Mouse (Mus musculus) right cerebral cortex, postnatal 36 days (tissue): ENCODE measurements around the gene Tjp1.

Experiments used
- DNase-seq, 2 experiments: peaks; one replicate each; pipeline ENCODE4 v3.0.0; 2022; ENCODE audit warnings: low spot score in 2 of 2, mixed read lengths in 1 of 2

Tjp1 gene

DNA sequence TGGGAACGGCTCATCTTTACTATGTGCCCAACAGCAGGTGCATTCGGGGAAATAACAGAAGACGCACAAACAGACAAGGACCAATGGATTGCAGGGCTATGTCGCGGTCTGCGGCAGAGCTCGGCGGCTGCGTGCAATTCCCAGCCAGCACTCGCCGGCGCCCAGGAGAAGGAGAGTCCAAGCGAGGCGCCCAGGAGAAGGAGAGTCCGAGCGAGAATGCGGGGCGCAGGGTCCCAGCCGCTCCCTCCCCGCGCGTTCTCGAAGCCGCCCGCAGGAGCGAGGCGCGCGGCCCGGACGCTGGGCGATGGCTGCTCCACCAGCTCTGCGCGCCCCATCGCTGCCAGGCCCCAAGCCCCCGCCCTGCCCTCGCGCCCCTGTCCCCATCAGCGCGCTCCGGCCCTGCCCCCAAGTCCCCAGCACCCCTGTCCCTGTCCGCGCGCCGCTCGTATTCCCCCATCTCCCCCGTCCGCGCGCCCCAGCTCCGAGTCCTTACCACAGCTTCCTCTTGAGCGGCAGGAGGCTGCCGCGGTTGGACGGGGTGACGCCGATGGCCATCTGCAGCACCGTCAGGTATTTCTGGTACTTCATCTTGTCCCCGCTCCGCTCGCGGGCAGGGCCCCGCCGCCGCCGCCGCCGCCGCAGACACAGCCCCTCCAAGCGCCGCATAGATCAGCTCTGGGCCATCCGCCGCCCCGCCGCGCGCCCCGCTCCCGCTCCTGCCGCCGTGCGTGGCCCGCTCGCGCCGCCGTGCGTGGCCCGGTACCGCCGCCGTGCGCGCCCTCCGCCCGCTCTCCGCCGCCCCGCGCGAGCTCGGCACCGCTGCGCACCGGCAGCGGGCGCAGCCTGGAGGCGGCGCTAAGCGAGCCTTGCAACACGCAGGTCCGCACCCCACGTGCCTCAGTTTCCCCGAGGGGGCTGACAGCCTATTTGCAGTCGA is at the start of gene Tjp1:
Gene Tjp1 (minus strand): TSS at position 711 of the 937 bp plus-strand sequence.
- peak; percentile 49 to 56 for DNase-seq

DNA sequence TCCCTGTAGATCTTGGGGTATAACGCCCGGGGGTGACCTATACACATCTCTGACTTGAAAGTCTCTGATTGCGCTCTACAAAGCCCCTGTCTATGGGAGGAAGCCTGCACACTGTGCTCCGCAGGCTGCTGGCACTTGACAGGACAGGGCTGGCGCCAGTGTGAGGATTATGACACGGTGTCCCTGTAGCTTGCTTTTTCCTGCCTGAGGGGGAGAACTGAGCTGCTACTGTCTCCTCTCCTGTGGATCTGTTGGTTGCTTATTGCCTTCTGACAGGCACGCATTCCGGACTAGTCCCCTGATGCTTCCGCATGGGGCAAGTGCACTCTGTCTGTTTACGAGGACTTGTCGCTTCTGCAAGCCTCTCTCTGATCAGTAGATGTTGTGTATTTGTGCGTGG is 49.5 kb upstream of the Tjp1 start:
- DNase-seq, result no peak

DNA sequence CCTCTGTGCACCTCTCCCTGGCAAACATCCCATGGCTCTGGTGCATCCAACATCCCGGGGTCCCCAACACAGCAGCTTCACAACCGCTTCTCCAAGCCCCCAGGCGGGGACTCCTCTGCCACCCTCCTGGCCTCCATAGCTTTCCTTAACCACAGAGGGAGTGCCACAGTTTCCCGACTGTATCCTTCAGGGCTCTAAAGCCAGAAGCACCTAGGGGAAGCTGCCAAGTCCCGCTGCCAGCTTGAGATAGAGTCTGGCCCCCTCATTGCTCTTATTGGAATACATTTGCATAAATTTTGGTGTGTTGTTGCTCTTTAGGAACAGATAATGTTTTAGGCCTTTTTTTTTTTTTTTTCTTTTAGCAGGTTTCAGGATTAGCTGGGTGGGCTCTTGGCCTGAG is 45.1 kb upstream of the Tjp1 start:
- DNase-seq, result peak in 1 of 2 experiments; percentile 12

DNA sequence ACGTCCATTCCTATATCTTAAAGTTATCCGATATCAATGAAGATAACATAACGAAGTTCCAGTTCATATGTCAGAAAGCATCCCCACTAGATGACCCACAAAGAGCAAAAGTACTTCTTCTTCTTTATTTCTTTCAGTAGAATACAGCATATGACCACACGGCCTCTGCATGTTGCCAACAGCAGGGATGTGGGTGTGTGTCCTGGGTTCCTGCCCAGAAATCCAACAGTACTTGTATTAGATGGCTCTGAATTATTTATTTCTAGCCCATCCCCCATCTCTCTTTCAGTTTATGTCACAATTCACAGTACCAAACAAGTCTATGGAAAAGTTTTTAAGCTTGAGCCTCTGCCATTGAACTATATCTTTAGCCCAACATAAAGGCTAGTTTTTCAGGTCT is 43.1 kb upstream of the Tjp1 start:
- DNase-seq, result no peak

DNA sequence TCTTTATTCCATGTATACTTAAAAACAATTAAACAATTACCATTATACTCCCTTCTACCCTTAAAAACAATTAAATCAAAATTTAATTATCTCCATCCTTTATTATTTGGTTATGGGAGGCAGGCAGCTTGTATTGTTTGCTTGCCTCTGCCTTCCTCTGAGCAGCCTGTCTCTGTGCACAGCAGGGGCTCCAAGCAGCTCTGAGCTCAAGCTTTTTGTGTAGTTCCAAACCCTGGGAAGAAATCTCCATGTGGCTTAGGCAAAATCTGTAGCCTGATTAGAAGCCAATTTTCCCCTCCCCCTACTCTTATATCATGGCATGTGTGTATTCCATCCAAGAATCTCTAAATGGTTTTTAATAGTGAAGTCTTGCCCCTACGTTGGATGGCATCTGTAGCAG is 28.4 kb upstream of the Tjp1 start:
- no peak for DNase-seq

DNA sequence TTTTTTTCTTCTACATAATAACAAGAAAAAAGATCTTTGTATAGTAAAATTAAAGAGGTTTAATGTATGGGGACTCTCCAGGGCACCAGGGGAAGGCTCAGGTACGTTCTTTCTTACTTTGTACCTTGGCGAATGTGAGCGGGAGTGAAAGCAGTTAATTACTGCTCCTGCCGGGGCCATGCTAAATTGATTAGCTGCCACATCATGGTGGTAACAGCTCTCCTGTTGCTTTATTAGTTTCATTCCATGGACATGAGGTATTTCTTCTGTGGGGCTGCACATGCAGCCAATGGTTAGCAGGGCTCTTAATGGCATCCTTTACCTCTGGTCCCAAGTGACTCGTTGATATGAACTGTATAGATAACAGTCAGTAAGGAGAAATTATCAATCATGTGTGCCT is 18.2 kb upstream of the Tjp1 start:
- DNase-seq, result no peak

DNA sequence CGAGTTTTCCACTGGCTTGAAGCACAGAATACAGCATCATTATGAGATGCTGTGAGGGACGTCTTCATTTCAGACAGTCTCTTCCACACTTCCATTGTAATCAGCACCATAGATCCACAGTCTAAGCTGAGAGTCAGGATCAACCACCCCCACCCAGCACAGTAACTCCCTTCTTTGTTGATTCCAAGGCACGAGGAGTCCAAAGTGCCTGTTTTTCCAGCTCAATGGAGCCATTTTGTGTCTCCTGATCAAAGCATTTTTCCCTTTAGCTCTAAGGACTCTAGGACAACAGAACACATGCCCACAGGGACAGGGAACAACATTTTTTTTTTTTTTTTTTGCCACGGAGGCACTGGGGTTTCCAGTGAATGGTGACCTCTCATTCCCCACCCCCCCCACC is 5.1 kb upstream of the Tjp1 start:
- DNase-seq, result no peak

DNA sequence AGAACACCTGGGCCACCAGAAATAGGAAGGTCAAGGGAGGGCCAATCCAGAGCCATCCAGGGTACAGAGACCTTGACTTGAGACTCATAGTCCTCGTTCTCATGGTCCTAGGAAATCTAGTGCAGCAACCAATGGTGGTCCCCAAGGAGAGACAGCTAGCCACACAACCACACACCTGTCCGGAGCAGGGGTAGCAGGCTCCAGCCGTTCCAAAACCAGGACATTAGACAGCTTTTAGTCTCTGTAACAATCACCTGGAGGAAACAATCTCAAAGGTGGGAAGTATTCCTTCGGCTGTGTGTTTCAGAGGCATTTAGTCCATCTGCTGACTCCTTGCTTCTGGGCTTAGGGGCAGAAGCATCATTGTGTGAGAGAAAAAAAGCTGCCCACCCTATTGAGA is 4.5 kb downstream of the Tjp1 start:
- no peak for DNase-seq

DNA sequence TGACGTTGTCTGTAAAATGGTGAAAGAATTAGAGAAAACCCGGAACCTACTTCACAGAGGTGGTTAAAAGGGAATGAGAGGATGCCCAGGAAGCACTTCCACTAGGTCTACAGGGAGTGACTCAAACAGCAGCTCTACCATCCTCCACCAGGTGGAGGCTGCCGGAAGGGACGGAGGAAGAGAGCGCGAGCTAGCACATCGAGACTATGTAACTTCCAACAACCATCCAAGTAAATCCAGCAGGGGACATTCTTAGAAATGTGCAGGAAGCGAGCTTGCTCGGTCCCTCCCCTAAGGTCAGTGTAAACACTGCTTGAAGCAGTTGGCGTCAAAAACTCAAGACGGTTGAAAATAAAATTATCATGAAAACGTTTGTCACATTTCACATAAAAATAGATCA is 5.1 kb downstream of the Tjp1 start:
- DNase-seq, result no peak

DNA sequence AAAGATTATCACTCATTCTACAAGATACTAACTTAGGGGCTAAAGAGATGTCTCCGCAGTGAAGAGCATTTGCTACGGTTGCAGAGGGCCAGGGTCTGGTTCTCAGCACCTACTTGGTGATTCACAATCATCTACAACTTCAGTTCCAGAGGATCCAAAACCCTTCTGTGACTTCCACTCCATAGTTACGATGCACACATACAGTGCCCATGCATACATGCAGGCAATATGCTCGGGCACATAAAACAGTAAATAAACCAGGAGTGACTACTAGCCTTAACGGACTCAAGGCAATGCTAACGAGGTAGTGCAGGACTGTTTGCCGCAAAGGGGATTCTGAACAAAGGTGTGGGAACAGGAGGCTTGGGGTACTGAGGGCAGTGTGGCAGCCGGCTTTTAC is 7.0 kb downstream of the Tjp1 start:
- DNase-seq, result no peak

DNA sequence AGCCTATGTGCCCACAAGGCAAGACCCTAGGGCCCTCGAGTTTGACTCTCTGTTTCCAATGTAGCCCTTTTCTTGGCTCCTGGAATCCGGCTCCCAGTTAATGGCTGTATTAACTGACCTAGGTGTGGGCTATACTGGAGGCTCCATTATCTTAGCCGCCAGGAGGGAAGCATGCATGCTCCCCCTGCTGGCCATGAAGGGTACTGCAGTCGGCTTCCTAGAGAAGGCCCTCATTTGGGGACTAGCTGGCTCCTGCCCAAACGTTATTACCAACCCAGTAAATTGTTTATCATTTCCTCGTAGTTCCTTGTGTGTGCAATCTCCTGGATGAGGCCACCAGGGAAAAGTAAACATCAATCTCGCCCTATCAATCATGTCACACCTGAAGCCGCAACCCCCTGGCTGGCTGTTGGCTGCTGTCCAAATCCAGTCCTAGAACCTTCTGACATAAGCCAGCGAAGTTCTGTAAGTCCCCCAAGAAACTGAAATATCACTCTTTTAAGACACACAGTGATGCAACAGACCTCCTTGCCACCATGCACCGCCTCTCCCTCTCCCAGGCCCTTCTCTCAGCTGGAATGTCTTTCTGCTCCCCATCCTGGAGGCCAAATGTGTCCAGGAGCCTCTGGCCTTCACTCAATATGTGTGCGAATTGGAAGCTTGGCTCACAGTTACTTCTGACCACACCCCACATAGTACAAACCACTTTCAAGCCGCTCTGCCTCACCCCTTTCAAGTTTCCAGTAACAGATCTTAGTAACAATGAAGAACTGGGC is 7.6 kb downstream of the Tjp1 start:
- no peak for DNase-seq

DNA sequence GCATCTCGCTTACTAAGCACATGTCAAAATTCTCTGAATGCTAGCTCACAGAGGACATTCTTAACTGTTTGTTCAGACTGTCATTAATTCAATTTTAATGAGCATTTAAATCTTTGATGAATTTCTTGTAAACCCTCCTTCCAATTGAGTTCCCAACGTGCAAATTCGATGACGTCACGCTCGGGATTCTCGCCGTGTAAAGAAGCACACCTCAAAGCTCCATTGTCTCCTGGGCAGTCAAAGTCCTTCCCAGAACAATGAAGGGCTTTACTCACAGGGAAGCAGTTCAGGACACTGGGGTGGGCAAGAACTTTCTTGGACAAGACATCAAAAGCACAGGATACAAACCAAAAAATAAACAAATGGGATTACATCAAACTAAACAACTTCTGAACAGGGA is 10.7 kb downstream of the Tjp1 start:
- DNase-seq, result no peak

DNA sequence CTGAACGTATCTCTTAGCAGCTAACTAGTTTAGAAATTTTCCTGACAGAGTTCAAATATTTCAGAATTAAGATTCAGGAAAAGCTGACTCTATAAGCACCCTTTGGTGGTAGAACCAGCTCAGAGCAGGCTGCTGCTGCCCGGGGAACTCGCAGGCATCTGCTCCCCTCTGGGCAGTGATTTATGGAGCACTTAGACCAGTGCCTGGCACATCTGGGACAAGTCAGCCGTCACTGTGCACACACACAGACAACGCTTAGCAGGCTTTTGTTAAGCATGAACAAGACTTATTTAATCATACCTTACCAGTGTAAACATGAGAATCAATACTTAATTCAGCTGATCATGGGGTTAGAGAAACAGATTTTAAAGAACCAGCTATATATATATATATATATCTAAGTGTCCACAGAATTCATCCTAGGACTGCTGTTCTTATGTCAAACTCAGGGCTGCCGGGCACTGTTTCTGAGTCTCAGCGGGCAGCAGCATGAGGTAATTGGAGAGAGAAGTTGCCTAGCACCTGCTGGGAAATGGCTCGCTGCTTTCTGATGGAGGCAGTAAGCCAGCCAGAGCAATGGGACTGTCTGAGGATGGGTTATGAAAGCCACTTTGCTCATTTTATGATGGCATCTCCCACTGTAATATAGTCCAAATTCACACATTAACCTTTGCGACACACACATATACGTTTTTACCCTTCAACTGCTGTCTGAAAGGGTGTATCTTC is 14.0 kb downstream of the Tjp1 start:
- no peak for DNase-seq

DNA sequence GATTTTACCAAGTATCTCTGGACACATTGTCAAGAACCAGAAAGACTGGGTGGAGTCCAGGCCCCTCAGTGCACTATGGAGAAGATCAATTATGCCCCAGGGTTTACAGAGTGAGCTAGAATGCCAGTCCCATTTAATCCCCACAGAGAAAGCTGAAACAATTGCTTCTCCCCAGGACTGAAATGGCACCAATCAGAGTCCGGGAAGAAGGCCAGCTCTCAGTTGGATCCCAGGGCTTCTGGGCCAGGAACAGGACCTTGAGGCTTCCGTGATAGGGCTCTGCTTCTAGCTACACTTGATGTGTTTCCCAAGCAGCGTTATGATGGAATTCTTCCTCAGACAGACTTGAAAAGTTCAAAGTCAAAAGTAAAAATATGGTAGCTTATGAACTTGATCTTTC is 18.2 kb downstream of the Tjp1 start:
- peak in 1 of 2 experiments; percentile 36 for DNase-seq

DNA sequence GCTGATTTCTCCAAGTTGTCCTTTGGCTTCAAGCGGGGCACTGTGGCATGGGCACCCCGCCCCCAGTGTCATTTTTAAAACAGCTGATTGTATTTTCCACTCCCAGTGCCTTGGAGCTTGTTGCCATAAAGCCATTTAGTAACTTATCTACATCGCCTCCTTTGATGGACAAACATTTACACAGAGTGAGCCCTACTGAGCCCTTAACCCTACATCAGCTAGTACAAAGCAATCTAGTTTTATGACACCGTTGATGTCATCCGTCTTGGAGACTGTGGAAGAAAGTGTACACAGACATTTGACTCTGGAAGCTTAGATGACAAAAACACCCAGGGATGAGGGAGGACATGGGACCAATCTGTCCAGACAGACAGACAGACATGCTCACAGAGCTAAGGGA is 20.2 kb downstream of the Tjp1 start:
- DNase-seq, result no peak

DNA sequence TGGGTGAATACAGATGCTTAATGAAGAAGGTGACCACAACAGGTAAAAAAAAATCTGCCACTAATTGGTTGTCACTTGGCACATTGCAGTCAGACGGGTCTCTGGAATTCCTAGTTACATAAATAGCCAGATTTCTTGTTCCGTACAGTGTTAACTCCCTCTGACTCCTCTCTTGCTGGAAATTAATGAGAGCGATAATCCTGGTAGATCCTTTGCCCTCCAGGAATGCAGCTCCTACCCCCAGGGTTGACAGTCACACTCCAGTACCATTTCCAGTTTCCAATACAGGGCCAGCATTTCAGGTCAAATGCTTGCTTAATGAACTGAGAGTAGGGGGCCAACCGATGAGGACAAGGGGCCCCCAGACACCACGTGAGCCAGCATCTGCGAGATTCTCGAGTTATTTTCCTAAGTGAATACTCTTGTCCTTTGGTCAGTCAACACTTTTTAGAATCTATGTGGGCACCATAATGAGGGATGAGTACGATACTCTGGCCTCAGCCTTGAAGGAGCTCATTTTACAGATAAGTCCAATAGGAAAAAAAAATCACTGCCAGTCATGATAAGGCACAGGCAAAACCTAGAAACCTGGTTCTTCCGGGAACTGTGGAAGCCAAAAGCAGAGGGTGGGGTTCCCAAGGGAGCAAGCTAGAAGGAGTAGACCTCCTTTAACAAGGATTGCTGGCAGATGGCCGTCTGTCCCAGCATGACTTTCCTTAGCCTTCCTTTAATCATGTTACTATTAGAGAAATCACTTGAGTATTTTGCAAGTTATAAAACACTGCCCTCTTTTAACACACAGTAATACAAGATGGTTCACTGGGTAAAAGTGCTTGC is 24.9 kb downstream of the Tjp1 start:
- no peak for DNase-seq

DNA sequence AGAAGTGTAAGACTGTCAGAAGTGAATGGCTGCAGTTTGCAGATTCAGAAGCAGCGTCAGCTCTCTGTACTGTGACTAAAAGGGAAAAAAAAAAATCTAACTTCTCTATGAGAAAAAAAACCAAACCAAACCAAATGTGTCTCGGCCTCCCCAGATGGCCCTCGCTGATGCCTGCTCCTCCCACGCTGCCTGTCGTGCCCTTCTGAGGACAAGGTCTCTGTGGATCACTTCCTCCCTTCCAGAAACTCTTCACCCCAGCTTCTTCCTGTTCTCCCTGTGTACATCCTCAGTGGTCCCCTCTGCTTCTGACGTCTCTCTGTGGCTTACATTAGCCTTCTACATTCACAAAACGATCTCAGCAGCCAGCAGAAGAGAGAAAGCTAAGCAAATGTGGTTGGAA is 26.8 kb downstream of the Tjp1 start:
- peak in 1 of 2 experiments; percentile 35 for DNase-seq

DNA sequence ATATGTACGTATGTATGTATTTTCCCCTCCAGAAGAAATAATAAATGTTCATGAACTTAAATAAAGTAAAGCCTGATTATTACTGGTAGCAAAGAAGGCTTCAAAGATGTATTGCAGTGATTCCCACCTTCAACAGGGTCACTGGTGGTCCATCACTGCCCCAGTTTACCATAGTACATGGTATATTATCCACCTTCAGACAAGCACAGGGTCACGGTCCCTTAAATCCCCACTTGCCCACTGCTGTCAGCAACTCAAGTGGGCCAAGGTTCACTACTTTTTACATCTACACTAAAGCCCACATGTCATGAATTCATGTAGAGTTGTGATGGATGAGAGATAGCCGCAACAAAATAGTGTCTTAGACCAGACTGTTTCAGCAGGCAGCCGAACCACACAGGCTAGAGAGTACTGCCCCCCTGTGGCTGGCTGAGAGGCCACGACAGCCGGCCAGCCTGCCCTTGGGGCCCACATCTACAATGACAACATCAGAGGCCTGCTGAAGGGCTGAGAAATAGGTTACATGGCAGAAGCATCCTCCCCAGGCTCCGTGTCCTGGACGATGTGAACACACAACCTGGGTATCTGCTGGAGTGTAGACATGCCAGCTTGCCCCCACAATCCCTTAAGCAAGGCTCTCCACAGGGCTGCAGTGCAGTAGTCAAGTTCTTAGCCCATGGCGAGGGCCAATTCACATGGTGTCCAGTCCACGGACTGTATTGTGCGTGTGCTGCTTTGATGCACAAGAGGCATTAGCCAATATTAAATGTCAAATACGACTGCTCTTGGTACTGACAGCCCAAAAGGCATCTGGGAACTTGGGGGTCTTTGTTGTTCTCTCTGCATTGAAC is 29.6 kb downstream of the Tjp1 start:
- peak; percentile 46 to 62 for DNase-seq

DNA sequence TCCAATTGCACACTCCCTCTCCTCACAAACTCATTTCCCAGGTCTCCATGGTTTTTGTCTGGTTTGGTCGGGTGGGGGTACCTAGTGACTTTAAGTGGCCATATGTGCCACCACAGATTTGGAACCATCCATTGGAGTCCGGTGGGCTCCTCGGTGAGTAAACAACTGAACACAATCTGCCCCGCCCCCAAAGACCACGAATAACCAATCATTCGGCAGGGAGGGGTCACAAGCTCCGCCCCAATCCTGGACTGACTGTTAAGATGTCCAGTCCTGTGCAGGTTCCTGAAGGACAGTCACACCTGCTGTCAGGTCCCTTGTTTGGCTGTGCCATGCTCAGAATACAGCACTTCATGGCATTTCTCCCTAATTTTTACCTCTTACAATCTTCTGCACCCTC is 37.1 kb downstream of the Tjp1 start:
- DNase-seq, result no peak

DNA sequence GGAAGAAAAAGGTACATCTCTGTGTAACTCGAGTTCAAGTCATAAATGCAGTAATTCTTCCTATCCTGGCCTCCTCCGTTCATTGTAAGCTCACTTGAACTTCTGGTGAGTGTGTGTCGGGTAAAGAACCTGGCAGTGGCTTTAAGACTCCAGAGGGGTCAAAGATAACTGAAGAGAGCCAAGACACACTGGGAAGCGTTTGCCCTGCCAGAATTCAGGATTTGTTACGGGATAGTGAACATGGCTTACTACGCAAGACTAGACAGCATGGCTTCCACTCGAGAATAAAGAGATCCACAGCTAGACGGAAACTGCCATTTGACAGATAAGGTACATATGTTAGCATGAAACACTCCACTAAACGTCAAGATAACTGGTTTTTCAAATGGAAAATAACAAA is 37.8 kb downstream of the Tjp1 start:
- no peak for DNase-seq
